Mouse (Mus musculus) kidney, embryonic 16.5 days (tissue): Measurements from ENCODE around the gene Prpf18. TPM values are rescaled to one million over a fixed set of nuclear protein-coding genes. Genes with fewer than 3 reads are reported as not detected.
A peak's percentile ranks its signal among the peaks of the same experiment; 100 is the strongest.

Source experiments
- ATAC-seq: fragments of 200-750 bp; cut with Nextera tagmentation; 2 replicates; pipeline ENCODE4 v1.8.0; 2017; ENCODE audit warnings: moderate TSS enrichment; ENCODE audit not compliant: low FRiP score, low TSS enrichment
- H3K27ac ChIP-seq: fragments of 300-500 bp; sonication (generic); 2 replicates; pipeline ENCODE4 v1.5.1; 2014; ENCODE audit warnings: low read length
- H3K27me3 ChIP-seq: fragments of 300-500 bp; sonication (generic); 2 replicates; pipeline ENCODE4 v1.6.1; 2014; ENCODE audit warnings: low read length, control low read depth, mixed read lengths; ENCODE audit not compliant: insufficient read depth
- H3K36me3 ChIP-seq: fragments of 300-500 bp; sonication (generic); 2 replicates; pipeline ENCODE4 v1.6.1; 2014; ENCODE audit warnings: low read length, control low read depth, mixed read lengths; ENCODE audit not compliant: insufficient read depth
- H3K4me1 ChIP-seq: fragments of 300-500 bp; sonication (generic); 2 replicates; pipeline ENCODE4 v1.6.1; 2014; ENCODE audit warnings: low read length, control low read depth, mixed read lengths; ENCODE audit not compliant: insufficient read depth
- H3K4me2 ChIP-seq: fragments of 300-500 bp; sonication (generic); replicated peaks from 2 replicates; pipeline ENCODE4 v1.6.1; 2014; ENCODE audit warnings: low read depth, low read length
- H3K4me3 ChIP-seq: fragments of 300-500 bp; sonication (generic); 2 replicates; pipeline ENCODE4 v1.5.1; 2014; ENCODE audit warnings: mild to moderate bottlenecking, low read length
- H3K9ac ChIP-seq: fragments of 300-500 bp; sonication (generic); replicated peaks from 2 replicates; pipeline ENCODE4 v1.6.1; 2014; ENCODE audit warnings: low read length
- H3K9me3 ChIP-seq: fragments of 300-500 bp; sonication (generic); 2 replicates; pipeline ENCODE4 v1.6.1; 2016; ENCODE audit warnings: low read length, control low read depth
- WGBS: fragments of 180-500 bp; shearing (Covaris S2); extraction: QIAGEN DNeasy Blood & Tissue Kit; methylation state at CpG from one replicate; pipeline ENCODE4 v1.1.7; 2014; 5-methylcytosine and 5-hydroxymethylcytosine counted together
- polyA plus RNA-seq: library from polyadenylated mRNA; unstranded; fragments of >200 nt; fragmentation: Nextera tagmentation; extraction: Ambion mirVana; gene quantifications from 2 replicates; pipeline ENCODE4 v1.2.1, GENCODE M21; 2015

Gene Prpf18
- polyA plus RNA-seq, 1 experiment from 2014 or later = 40.1 TPM

GRCm38 (mm10) chr2:4582930-4583329 lies 69.0 kb downstream of the Prpf18 start:
- H3K36me3 ChIP-seq = peaks cover 30% of the 10 kb centered on the region
- no peak overlapping the region for H3K27ac ChIP-seq
- 65% methylated on average over 2 of the region's 2 CpGs for WGBS
- H3K4me2 ChIP-seq = no peak overlapping the region
- H3K4me1 ChIP-seq = peaks cover 67% of the 10 kb centered on the region
- H3K4me3 ChIP-seq = no peak overlapping the region
- no peak overlapping the region for H3K9ac ChIP-seq
- no peaks in the 10 kb centered on the region for H3K27me3 ChIP-seq
- ATAC-seq = no peak
- no peaks in the 10 kb centered on the region for H3K9me3 ChIP-seq

DNA sequence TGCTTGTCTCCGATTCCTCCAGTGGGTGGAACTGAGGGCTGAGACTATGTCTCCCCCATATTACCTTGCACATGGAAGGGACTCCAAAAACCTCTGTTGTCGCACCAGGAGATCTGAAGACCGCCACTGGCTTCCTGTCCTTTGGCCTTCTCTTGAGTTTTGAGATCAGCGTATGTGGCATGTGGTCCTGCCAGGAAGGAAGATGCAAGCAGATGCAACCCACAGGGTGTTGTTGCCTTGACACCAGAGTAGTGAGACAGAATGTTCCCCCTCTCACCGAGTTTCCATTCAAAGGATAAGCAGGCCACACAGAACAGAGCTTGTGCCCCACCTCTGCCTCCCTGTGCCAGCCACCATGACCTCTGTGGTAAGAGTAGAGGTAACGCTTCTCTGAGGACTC lies 71.2 kb downstream of the Prpf18 start:
- Histone ChIP-seq H3K27me3 (no peaks in the 10 kb centered on the region), H3K9me3 (no peaks in the 10 kb centered on the region), H3K4me1 (peaks cover 64% of the 10 kb centered on the region), H3K36me3 (peaks cover 30% of the 10 kb centered on the region), H3K4me2 (no peak overlapping the region), H3K9ac (no peak overlapping the region), H3K4me3 (no peak overlapping the region), H3K27ac (no peak overlapping the region)
- ATAC-seq = no peak
- 76% methylated on average over 6 of the region's 6 CpGs for WGBS

DNA sequence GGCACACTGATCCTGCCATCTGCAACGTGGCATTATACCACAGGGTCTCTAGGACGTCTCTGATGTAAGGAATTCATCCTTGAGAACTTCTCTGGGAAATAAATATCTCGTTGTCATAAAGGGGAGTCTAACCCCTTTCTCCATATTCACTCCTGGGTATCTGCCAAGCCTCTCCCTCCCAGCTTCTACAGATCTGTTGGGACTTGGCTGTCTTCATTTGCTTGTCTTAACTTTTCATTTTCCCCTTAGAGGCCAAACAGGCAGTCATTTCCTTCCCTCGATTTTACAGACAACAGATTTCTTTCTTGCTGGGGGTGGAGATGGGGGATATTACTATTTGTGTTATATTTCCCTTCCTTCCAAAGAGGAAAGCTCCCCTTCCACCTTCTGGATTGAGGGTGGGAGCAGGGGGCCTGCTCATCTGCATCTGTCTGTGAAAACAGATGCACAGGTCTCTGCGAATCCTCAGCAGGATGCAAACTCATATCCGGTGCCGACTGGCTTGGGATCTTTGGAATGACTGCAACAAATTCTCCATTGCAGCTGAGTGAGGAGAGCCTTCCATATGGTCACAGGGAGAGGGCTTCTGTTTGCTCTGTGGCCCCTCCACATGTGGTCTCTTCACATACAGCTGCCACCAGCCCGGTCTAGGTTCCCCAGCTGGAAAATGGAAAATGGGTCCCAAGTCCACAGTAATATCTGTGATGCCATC lies 72.4 kb downstream of the Prpf18 start:
- ATAC-seq = no peak
- H3K4me3 ChIP-seq = no peak overlapping the region
- peaks cover 41% of the 10 kb centered on the region for H3K36me3 ChIP-seq
- H3K27ac ChIP-seq = peak overlapping the region; percentile 68
- no peaks in the 10 kb centered on the region for H3K27me3 ChIP-seq
- H3K4me1 ChIP-seq = peaks cover 53% of the 10 kb centered on the region
- H3K4me2 ChIP-seq = no peak overlapping the region
- no peaks in the 10 kb centered on the region for H3K9me3 ChIP-seq
- H3K9ac ChIP-seq = no peak overlapping the region
- 61% methylated on average over 8 of the region's 8 CpGs for WGBS

GRCm38 (mm10) chr2:4578291-4578690 lies 73.6 kb downstream of the Prpf18 start:
- peaks cover 52% of the 10 kb centered on the region for H3K36me3 ChIP-seq
- no peak overlapping the region for H3K4me3 ChIP-seq
- ATAC-seq = no peak
- H3K4me2 ChIP-seq = no peak overlapping the region
- H3K27me3 ChIP-seq = no peaks in the 10 kb centered on the region
- WGBS = 73% methylated on average over 5 of the region's 5 CpGs
- peak overlapping the region; percentile 68; the same call in 1 of the 2 replicates for H3K27ac ChIP-seq
- H3K9ac ChIP-seq = no peak overlapping the region
- H3K4me1 ChIP-seq = peaks cover 48% of the 10 kb centered on the region
- H3K9me3 ChIP-seq = no peaks in the 10 kb centered on the region

DNA sequence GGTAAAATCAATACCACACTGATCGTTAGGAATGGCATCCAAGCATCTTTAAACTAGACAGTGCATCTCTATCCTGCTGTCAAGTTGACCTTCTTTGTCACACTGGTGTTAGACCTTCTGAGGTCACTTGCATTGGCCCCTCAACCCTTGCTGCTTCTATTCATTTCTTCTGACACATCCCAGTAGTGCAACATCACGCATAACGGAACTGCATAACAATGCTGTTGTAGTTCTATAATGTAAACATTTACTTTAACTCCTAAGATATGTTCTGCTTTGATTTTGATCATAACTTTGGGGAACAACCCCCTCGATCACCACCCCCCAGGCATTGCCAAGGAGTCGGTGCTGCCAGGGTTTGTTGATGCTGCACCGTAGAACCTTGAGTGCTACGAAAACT lies 75.9 kb downstream of the Prpf18 start:
- no peaks in the 10 kb centered on the region for H3K27me3 ChIP-seq
- no peak overlapping the region for H3K4me2 ChIP-seq
- no peak overlapping the region for H3K27ac ChIP-seq
- H3K9me3 ChIP-seq = no peaks in the 10 kb centered on the region
- H3K4me1 ChIP-seq = peaks cover 52% of the 10 kb centered on the region
- ATAC-seq = no peak
- no peak overlapping the region for H3K9ac ChIP-seq
- H3K36me3 ChIP-seq = peaks cover 60% of the 10 kb centered on the region
- WGBS = 93% methylated on average over 7 of the region's 7 CpGs
- no peak overlapping the region for H3K4me3 ChIP-seq

- Histone ChIP-seq H3K4me3 (no peak overlapping the region), H3K9me3 (no peaks in the 10 kb centered on the region), H3K27me3 (no peaks in the 10 kb centered on the region), H3K36me3 (peaks cover 59% of the 10 kb centered on the region), H3K9ac (no peak overlapping the region), H3K4me1 (peaks cover 58% of the 10 kb centered on the region), H3K27ac (no peak overlapping the region), H3K4me2 (no peak overlapping the region)
- no peak for ATAC-seq
- 66% methylated on average over 2 of the region's 2 CpGs for WGBS
Observed at GRCm38 (mm10) chr2:4575163-4575562, 76.8 kb downstream of the Prpf18 start.

DNA sequence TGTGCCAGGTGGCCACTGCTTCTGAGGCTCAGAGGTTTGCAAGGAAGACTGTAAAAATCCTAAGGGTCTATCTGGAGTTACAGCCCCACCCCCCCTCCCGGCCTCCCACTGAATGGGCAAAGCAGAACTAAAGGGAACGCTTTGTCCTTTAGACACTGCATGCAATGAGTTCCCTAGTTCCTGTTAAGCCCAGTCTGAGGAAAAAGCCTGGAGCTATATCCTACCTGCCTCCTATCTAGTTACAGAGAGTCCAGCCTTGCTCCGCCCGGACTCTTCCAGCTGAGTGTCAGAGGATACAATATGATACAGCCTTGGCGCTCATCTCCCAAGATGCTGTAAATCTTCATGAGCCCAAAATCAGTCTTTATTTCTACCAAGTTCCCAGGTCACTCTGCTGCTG lies 77.7 kb downstream of the Prpf18 start:
- H3K27ac ChIP-seq = no peak overlapping the region
- H3K4me3 ChIP-seq = no peak overlapping the region
- 72% methylated on average over 5 of the region's 5 CpGs for WGBS
- no peak overlapping the region for H3K4me2 ChIP-seq
- H3K4me1 ChIP-seq = peaks cover 60% of the 10 kb centered on the region
- H3K36me3 ChIP-seq = peaks cover 60% of the 10 kb centered on the region
- H3K9ac ChIP-seq = no peak overlapping the region
- ATAC-seq = no peak
- H3K9me3 ChIP-seq = no peaks in the 10 kb centered on the region
- H3K27me3 ChIP-seq = no peaks in the 10 kb centered on the region

DNA sequence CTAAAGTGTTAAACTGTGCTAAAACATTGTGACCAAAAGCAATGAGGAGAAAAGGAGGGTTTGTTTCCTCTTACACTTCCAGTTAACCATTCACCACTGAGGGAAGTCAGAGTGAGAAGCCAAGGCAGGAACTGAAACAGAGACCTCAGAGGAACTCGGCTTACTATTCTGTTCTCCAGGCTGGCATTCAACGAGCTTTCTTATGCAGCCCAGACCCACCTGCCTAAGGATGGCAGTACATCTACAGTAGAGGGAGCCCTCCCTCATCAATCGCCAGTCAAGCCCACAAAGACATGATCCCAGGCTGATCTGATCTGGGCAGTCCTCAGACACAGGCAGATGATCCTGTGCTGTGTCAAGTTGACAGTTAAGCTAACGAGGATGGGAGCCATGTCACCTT lies 78.5 kb downstream of the Prpf18 start:
- Histone ChIP-seq H3K27ac (peak overlapping the region; percentile 30; the same call in 1 of the 2 replicates), H3K4me3 (no peak overlapping the region), H3K36me3 (peaks cover 52% of the 10 kb centered on the region), H3K4me1 (peaks cover 59% of the 10 kb centered on the region), H3K9me3 (no peaks in the 10 kb centered on the region), H3K4me2 (no peak overlapping the region), H3K27me3 (no peaks in the 10 kb centered on the region), H3K9ac (no peak overlapping the region)
- 52% methylated on average over 4 of the region's 4 CpGs for WGBS
- 0 out of 2 replicates have a peak, but pooled peaks have one; percentile 17 for ATAC-seq

DNA sequence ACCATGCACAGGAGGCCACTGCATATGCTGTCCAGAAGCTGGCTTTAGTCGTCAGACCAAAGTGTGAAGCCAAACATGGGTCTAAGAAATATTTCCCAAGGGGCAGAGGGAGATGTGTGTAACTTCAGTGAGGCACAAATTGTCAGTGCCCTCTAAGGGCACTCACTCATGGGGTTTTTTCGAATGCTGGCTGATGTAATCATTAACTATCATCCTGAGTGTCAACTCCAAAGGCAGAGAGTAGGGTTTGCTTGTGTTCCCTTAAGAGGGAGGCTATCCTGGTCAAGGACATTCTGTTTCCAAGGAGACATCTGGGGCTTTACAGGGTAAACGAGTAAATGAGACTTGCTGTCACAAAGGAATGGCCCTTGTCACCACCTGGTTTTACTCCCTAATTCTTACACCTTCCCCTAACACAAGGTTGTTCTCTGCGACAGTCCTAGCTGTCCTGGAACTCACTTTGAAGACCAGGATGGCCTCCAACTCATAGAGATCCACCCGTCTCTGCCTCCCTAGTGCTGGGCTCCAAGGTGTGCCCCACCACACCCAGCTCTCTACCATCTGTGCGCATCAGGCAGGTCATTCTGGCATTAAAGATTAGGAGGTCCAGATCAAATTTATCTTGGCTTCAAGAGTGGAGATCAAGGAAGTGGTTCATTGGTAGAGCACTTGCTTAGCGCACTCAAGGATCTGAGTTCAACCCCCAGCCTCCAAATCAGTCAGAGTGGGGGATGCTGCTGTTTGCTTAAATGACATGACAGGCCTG lies 79.2 kb downstream of the Prpf18 start:
- no peaks in the 10 kb centered on the region for H3K27me3 ChIP-seq
- H3K4me2 ChIP-seq = no peak overlapping the region
- 61% methylated on average over 7 of the region's 7 CpGs for WGBS
- peak; percentile 54 for ATAC-seq
- H3K4me3 ChIP-seq = no peak overlapping the region
- peaks cover 61% of the 10 kb centered on the region for H3K4me1 ChIP-seq
- H3K27ac ChIP-seq = peak overlapping the region; percentile 36; the same call in 1 of the 2 replicates
- no peaks in the 10 kb centered on the region for H3K9me3 ChIP-seq
- no peak overlapping the region for H3K9ac ChIP-seq
- H3K36me3 ChIP-seq = peaks cover 54% of the 10 kb centered on the region
